Mouse (Mus musculus) 3134 (cell line): ENCODE data around the gene Mme.

ENCODE experiments used
- DNase-seq: peaks from one replicate; pipeline ENCODE4 v3.0.0-alpha.2; 2011; ENCODE audit warnings: low spot score; ENCODE audit not compliant: insufficient read length; ENCODE audit errors: extremely low read depth

Mme gene

GRCm38 (mm10) chr3:63350242-63350641, 108.9 kb downstream of the Mme start:
- no peak for DNase-seq

GRCm38 (mm10) chr3:63350704-63351103, 109.4 kb downstream of the Mme start:
- no peak for DNase-seq

- DNase-seq = peak; percentile 47
These were observed 110.4 kb downstream of the Mme start for GRCm38 (mm10) chr3:63351680-63352260.

- DNase-seq = no peak
These were observed 118.2 kb downstream of the Mme start for GRCm38 (mm10) chr3:63359512-63359911.

- DNase-seq = no peak
These were observed 143.7 kb downstream of the Mme start for GRCm38 (mm10) chr3:63384989-63385388.

GRCm38 (mm10) chr3:63390774-63391173, 149.4 kb downstream of the Mme start:
- no peak for DNase-seq

GRCm38 (mm10) chr3:63391348-63391747, 150.0 kb downstream of the Mme start:
- DNase-seq = no peak

GRCm38 (mm10) chr3:63394424-63394941, 153.1 kb downstream of the Mme start:
- DNase-seq = no peak

- DNase-seq = no peak
These were observed 156.8 kb downstream of the Mme start for GRCm38 (mm10) chr3:63398171-63398570.

- no peak for DNase-seq
These were observed 165.1 kb downstream of the Mme start for GRCm38 (mm10) chr3:63406438-63406837.

- DNase-seq = no peak
These were observed 169.7 kb downstream of the Mme start for GRCm38 (mm10) chr3:63411006-63411405.

GRCm38 (mm10) chr3:63412220-63412937, 171.0 kb downstream of the Mme start:
- no peak for DNase-seq

GRCm38 (mm10) chr3:63413046-63413911, 171.9 kb downstream of the Mme start:
- no peak for DNase-seq

GRCm38 (mm10) chr3:63417284-63417683, 175.9 kb downstream of the Mme start:
- DNase-seq = no peak

GRCm38 (mm10) chr3:63417758-63418157, 176.4 kb downstream of the Mme start:
- DNase-seq = no peak

GRCm38 (mm10) chr3:63423552-63423951, 182.2 kb downstream of the Mme start:
- DNase-seq = no peak
